In the genomic region with DNA sequence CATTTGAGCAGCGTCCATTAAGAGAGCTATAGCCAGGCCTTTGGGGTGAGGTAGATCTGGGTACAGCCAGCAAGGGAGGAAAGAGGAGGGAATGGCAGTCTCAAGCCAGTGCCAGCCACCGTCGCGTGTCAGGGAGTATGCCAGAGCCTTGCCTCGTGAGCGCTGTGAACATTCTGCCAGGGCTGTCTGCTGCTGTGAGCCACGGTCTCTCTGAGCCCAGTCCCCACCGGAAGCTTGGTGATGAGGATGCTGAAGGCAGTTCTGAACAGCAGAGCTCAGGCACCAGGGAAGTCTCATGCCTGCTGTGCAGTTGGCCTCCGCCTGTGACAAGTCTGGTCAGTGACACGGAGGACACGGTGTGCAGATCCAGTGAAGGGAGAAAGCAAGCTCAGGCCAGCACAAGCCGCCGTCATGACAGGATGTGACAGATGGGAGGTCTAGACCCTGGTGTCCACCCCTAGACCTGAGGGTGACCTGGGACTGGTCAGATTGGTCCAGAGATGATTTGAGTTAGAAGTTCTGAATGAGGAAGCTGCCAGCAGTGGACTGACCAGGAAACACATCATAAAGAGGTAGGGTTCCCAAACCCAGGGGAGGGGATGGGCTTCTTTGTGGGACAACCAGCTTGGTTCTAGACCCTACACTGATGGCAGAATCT, we compare ENCODE assay signal across 11 mouse cellular contexts. TPM values are rescaled to one million over a fixed set of nuclear protein-coding genes. Genes with fewer than 3 reads are reported as not detected.
A peak's percentile ranks its signal among the peaks of the same experiment; 100 is the strongest.
DNase-seq lines count a peak whose midpoint lies in the region; ATAC-seq lines count a peak whose summit lies in the region.
"Had no signal": no experiment of that assay in that cellular context is flagged by ENCODE, and none has a peak within 500 bp of the region (broad histone marks: within the 10 kb centered on the region; RNA-seq: fewer than 3 reads in every experiment).

No protein-coding gene starts in this region.

- 87% methylated on average over 13 of the region's 13 CpGs for whole genome bisulfite sequencing in embryonic facial prominence, embryonic 10.5 days
- 78% methylated on average over 13 of the region's 13 CpGs for WGBS in limb, embryonic 10.5 days

- no peaks in the 10 kb centered on the region for H3K9me3 ChIP-seq in embryonic facial prominence, embryonic 10.5 days
- no peaks in the 10 kb centered on the region for H3K9me3 ChIP-seq in limb, embryonic 10.5 days (replicated peaks)
- H3K9me3 ChIP-seq: liver, embryonic 15.5 days had no signal

- H3K36me3 ChIP-seq in embryonic facial prominence, embryonic 10.5 days (replicated peaks) = no peaks in the 10 kb centered on the region
- no peaks in the 10 kb centered on the region for H3K36me3 ChIP-seq in limb, embryonic 10.5 days
- H3K36me3 ChIP-seq: liver, embryonic 15.5 days had no signal

- peak overlapping the region; percentile 98 for H3K27ac ChIP-seq in embryonic facial prominence, embryonic 10.5 days (replicated peaks)
- H3K27ac ChIP-seq in limb, embryonic 10.5 days = peak overlapping the region; percentile 71
- H3K27ac ChIP-seq: liver, embryonic 15.5 days had no signal

- peak; percentile 49 to 56 for DNase-seq in cerebellum, adult 18-20 months
- DNase-seq in cerebellum, adult 9-10 months = no peak
- DNase-seq in layer of hippocampus, postnatal 14 days (ENCODE audit: low spot score in 2 of 2) = peak; percentile 44 to 46
- DNase-seq in layer of hippocampus, adult 9-11 months = no peak
- no peak for DNase-seq in embryonic facial prominence, embryonic 10.5 days (ENCODE audit: low spot score)
- no peak for DNase-seq in limb, embryonic 10.5 days (ENCODE audit: low spot score)
- DNase-seq in layer of hippocampus, adult 9-10 months (ENCODE audit: low spot score) = no peak

- H3K27me3 ChIP-seq in embryonic facial prominence, embryonic 10.5 days (replicated peaks; ENCODE audit: low read depth, poor library complexity, severe bottlenecking) = no peaks in the 10 kb centered on the region
- H3K27me3 ChIP-seq in limb, embryonic 10.5 days (ENCODE audit: low read depth, poor library complexity, severe bottlenecking) = no peaks in the 10 kb centered on the region
- H3K27me3 ChIP-seq: liver, embryonic 15.5 days; Patski had no signal

- no peak overlapping the region for H3K4me3 ChIP-seq in embryonic facial prominence, embryonic 10.5 days
- no peak overlapping the region for H3K4me3 ChIP-seq in limb, embryonic 10.5 days
- H3K4me3 ChIP-seq: liver, embryonic 15.5 days had no signal

- no peak for ATAC-seq in megakaryocyte-erythroid progenitor cell, adult 5-6 weeks (replicated peaks; ENCODE audit: low FRiP score, low TSS enrichment, poor library complexity, severe bottlenecking)
- ATAC-seq: Patski had no signal

- peaks cover 69% of the 10 kb centered on the region for H3K4me1 ChIP-seq in embryonic facial prominence, embryonic 10.5 days
- peaks cover 81% of the 10 kb centered on the region for H3K4me1 ChIP-seq in limb, embryonic 10.5 days

RNA-seq across cellular contexts. Expression of gene Lsp1, which starts 16.3 kb away (rescaled TPM):
- 1 to 10 TPM; 4.2 to 4.7 TPM for total RNA-seq in layer of hippocampus, postnatal 14 days (2021)
- 20.9 and 21.4 TPM in 2 replicates for polyA plus RNA-seq in embryonic facial prominence, embryonic 10.5 days (2016; fragmentation: Nextera tagmentation; extraction: Ambion mirVana)
- polyA plus RNA-seq in limb, embryonic 10.5 days (2016; fragmentation: Nextera tagmentation; extraction: Ambion mirVana) = 28.7 and 31.1 TPM in 2 replicates
- 16.9 and 39.8 TPM in 2 replicates for total RNA-seq in megakaryocyte-erythroid progenitor cell, adult 5-6 weeks (2014; fragmentation: Nextera tagmentation)
- 12.1 and 42.5 TPM in 2 replicates for total RNA-seq in megakaryocyte-erythroid progenitor cell, adult 5-6 weeks (2017)

RNA-seq across cellular contexts. Expression of gene Tnnt3, which starts 21.7 kb away (rescaled TPM):
- under 1 TPM; 0.92 to 0.95 TPM for total RNA-seq in layer of hippocampus, postnatal 14 days (2021)
- polyA plus RNA-seq in embryonic facial prominence, embryonic 10.5 days (2016; fragmentation: Nextera tagmentation; extraction: Ambion mirVana) = 1.4 and 1.6 TPM in 2 replicates
- 1.6 and 1.7 TPM in 2 replicates for polyA plus RNA-seq in limb, embryonic 10.5 days (2016; fragmentation: Nextera tagmentation; extraction: Ambion mirVana)
- not detected in 2 replicates for total RNA-seq in megakaryocyte-erythroid progenitor cell, adult 5-6 weeks (2014; fragmentation: Nextera tagmentation)
- total RNA-seq in megakaryocyte-erythroid progenitor cell, adult 5-6 weeks (2017) = not detected in 2 replicates

RNA-seq across cellular contexts. Expression of gene Tnni2, which starts 35.3 kb away (rescaled TPM):
- total RNA-seq in layer of hippocampus, postnatal 14 days (2021) = under 1 TPM in 1 of 2 experiments, not detected in 1; 0.37 TPM
- 1.7 and 2.5 TPM in 2 replicates for polyA plus RNA-seq in embryonic facial prominence, embryonic 10.5 days (2016; fragmentation: Nextera tagmentation; extraction: Ambion mirVana)
- polyA plus RNA-seq in limb, embryonic 10.5 days (2016; fragmentation: Nextera tagmentation; extraction: Ambion mirVana) = 2.4 and 3.6 TPM in 2 replicates
- total RNA-seq in megakaryocyte-erythroid progenitor cell, adult 5-6 weeks (2014; fragmentation: Nextera tagmentation) = not detected in 2 replicates
- 0.99 and 18.9 TPM in 2 replicates for total RNA-seq in megakaryocyte-erythroid progenitor cell, adult 5-6 weeks (2017)

RNA-seq across cellular contexts. Expression of gene Syt8, which starts 42.3 kb away (rescaled TPM):
- not detected for total RNA-seq in layer of hippocampus, postnatal 14 days (2021)
- polyA plus RNA-seq in embryonic facial prominence, embryonic 10.5 days (2016; fragmentation: Nextera tagmentation; extraction: Ambion mirVana) = not detected in 2 replicates
- 0.25 TPM in 1 of 2 replicates, not detected in the other for polyA plus RNA-seq in limb, embryonic 10.5 days (2016; fragmentation: Nextera tagmentation; extraction: Ambion mirVana)
- 2.0 TPM in 1 of 2 replicates, not detected in the other for total RNA-seq in megakaryocyte-erythroid progenitor cell, adult 5-6 weeks (2014; fragmentation: Nextera tagmentation)
- total RNA-seq in megakaryocyte-erythroid progenitor cell, adult 5-6 weeks (2017) = not detected in 2 replicates
- polyA plus RNA-seq: neural tube, embryonic 11.5 days had no signal

RNA-seq across cellular contexts. Expression of gene Mrpl23, which starts 55.6 kb away (rescaled TPM):
- total RNA-seq in layer of hippocampus, postnatal 14 days (2021) = 1 to 10 TPM; 4.2 to 5.1 TPM
- polyA plus RNA-seq in embryonic facial prominence, embryonic 10.5 days (2016; fragmentation: Nextera tagmentation; extraction: Ambion mirVana) = 18.1 and 22.4 TPM in 2 replicates
- polyA plus RNA-seq in limb, embryonic 10.5 days (2016; fragmentation: Nextera tagmentation; extraction: Ambion mirVana) = 25.9 and 33.7 TPM in 2 replicates
- total RNA-seq in megakaryocyte-erythroid progenitor cell, adult 5-6 weeks (2014; fragmentation: Nextera tagmentation) = 13.0 and 13.8 TPM in 2 replicates
- 46.6 and 82.1 TPM in 2 replicates for total RNA-seq in megakaryocyte-erythroid progenitor cell, adult 5-6 weeks (2017)

Comparison
In these comparisons a context has a peak if more than half of its experiments do, and no peak if none do; other contexts are left out.
1. DNase-seq: peak in cerebellum, adult 18-20 months (2 of 2) and layer of hippocampus, postnatal 14 days (2 of 2); none in cerebellum, adult 9-10 months (single experiment), layer of hippocampus, adult 9-11 months (single experiment), embryonic facial prominence, embryonic 10.5 days (single experiment), limb, embryonic 10.5 days (single experiment) and layer of hippocampus, adult 9-10 months (single experiment).